ENCODE assay signal across 28 mouse cellular contexts in genomic region chr12:84612518-84612917, GRCm38 (mm10). TPM values are rescaled to one million over a fixed set of nuclear protein-coding genes. Genes with fewer than 3 reads are reported as not detected.
DNase-seq lines count a peak whose midpoint lies in the region; ATAC-seq and TF ChIP-seq lines count a peak whose summit lies in the region.
"Had no signal": no experiment of that assay in that cellular context is flagged by ENCODE, and none has a peak within 500 bp of the region (broad histone marks: within the 10 kb centered on the region; RNA-seq: fewer than 3 reads in every experiment).

No protein-coding gene starts in this region.

- peaks cover 12% of the 10 kb centered on the region for H3K4me1 ChIP-seq in intestine, postnatal 0 days (replicated peaks; ENCODE audit: control insufficient read depth, insufficient read depth, low read length)
- H3K4me1 ChIP-seq in kidney, embryonic 14.5 days (ENCODE audit: control insufficient read depth, insufficient read depth, low read length): peaks cover 10% of the 10 kb centered on the region; the same call in 1 of the 2 replicates
- H3K4me1 ChIP-seq in forebrain, embryonic 15.5 days: peaks cover 5% of the 10 kb centered on the region
- H3K4me1 ChIP-seq: limb, embryonic 15.5 days had no signal

- peak overlapping the region; percentile 38 for H3K4me2 ChIP-seq in intestine, postnatal 0 days (replicated peaks; ENCODE audit: low read depth)
- no peak overlapping the region; the same call in 1 of the 2 replicates for H3K4me2 ChIP-seq in kidney, embryonic 14.5 days (replicated peaks; ENCODE audit: low read depth, low read length)
- no peak overlapping the region for H3K4me2 ChIP-seq in forebrain, embryonic 15.5 days (replicated peaks)
- H3K4me2 ChIP-seq: hindbrain, embryonic 15.5 days; limb, embryonic 15.5 days; lung, embryonic 14.5 days; midbrain, embryonic 13.5 days had no signal

- H3K36me3 ChIP-seq in intestine, postnatal 0 days (ENCODE audit: control insufficient read depth, insufficient read depth): peaks cover 12% of the 10 kb centered on the region; the same call in 1 of the 2 replicates
- H3K36me3 ChIP-seq in kidney, embryonic 14.5 days (ENCODE audit: control insufficient read depth, insufficient read depth, low read length): peaks cover 10% of the 10 kb centered on the region; the same call in 1 of the 2 replicates
- H3K36me3 ChIP-seq in forebrain, embryonic 15.5 days: no peaks in the 10 kb centered on the region
- H3K36me3 ChIP-seq: hindbrain, embryonic 15.5 days had no signal

- H3K9me3 ChIP-seq in intestine, postnatal 0 days (ENCODE audit: control insufficient read depth): no peaks in the 10 kb centered on the region
- no peaks in the 10 kb centered on the region for H3K9me3 ChIP-seq in kidney, embryonic 14.5 days (ENCODE audit: control insufficient read depth, low read length)
- no peaks in the 10 kb centered on the region for H3K9me3 ChIP-seq in forebrain, embryonic 15.5 days
- H3K9me3 ChIP-seq: hindbrain, embryonic 15.5 days; limb, embryonic 15.5 days; megakaryocyte, embryonic 14.5 days; midbrain, embryonic 13.5 days had no signal

- ATAC-seq in intestine, postnatal 0 days: peak; percentile 81
- peak; percentile 24; the same call in 1 of the 2 replicates for ATAC-seq in kidney, embryonic 14.5 days (ENCODE audit: low FRiP score, low TSS enrichment)
- no peak for ATAC-seq in forebrain, embryonic 15.5 days (replicated peaks)
- ATAC-seq: midbrain, embryonic 13.5 days had no signal

- H3K27ac ChIP-seq in intestine, postnatal 0 days (ENCODE audit: low read depth, low read length): peak overlapping the region; percentile 64; the same call in 1 of the 2 replicates
- no peak overlapping the region for H3K27ac ChIP-seq in kidney, embryonic 14.5 days (ENCODE audit: low read depth, low read length)
- H3K27ac ChIP-seq in forebrain, embryonic 15.5 days (replicated peaks): no peak overlapping the region
- H3K27ac ChIP-seq: hindbrain, embryonic 15.5 days; left cerebral cortex, adult 2 months; limb, embryonic 15.5 days; liver, embryonic 14.5 days; midbrain, embryonic 13.5 days had no signal

- WGBS in intestine, postnatal 0 days: 34% methylated on average over 8 of the region's 8 CpGs
- WGBS in kidney, embryonic 14.5 days: 37% methylated on average over 8 of the region's 8 CpGs
- 74% methylated on average over 8 of the region's 8 CpGs for WGBS in forebrain, embryonic 15.5 days

- TF ChIP-seq CTCF in intestine, postnatal 0 days (IDR thresholded peaks at IDR 0.05; ENCODE audit: low read depth): no peak

- H3K9ac ChIP-seq in intestine, postnatal 0 days (ENCODE audit: low read depth, low read length): 0 out of 2 replicates have a peak overlapping the region, but pooled peaks have one; percentile 11
- no peak overlapping the region for H3K9ac ChIP-seq in kidney, embryonic 14.5 days (ENCODE audit: low read depth, low read length)
- H3K9ac ChIP-seq in forebrain, embryonic 15.5 days (replicated peaks): no peak overlapping the region
- H3K9ac ChIP-seq: hindbrain, embryonic 15.5 days; limb, embryonic 15.5 days; liver, embryonic 14.5 days; lung, embryonic 14.5 days; midbrain, embryonic 13.5 days had no signal

- peak; percentile 71 to 90 for DNase-seq in kidney, postnatal 25 days
- no peak for DNase-seq in right cerebral cortex, postnatal 36 days (ENCODE audit: low spot score in 2 of 2)
- DNase-seq in left cerebral cortex, adult 9 months (ENCODE audit: low spot score in 2 of 2): no peak
- DNase-seq in retina, embryonic 14.5 days (ENCODE audit: low spot score): no peak
- DNase-seq: adrenal gland, postnatal 25 days; cerebellum, adult 8-10 months; gastrocnemius, postnatal 36 days; layer of hippocampus, adult 9-11 months; left cerebral cortex, postnatal 4 days; lung, embryonic 14.5 days; lung, postnatal 36 days; right cerebral cortex, postnatal 14 days; spleen, adult 18-20 months had no signal

- no peak overlapping the region for H3K4me3 ChIP-seq in intestine, postnatal 0 days (ENCODE audit: low read depth, low read length)
- no peak overlapping the region for H3K4me3 ChIP-seq in kidney, embryonic 14.5 days (ENCODE audit: low read length)
- no peak overlapping the region for H3K4me3 ChIP-seq in forebrain, embryonic 15.5 days
- H3K4me3 ChIP-seq: hindbrain, embryonic 15.5 days; left cerebral cortex, adult 2 months; limb, embryonic 15.5 days; megakaryocyte, embryonic 14.5 days; midbrain, embryonic 13.5 days had no signal

- no peaks in the 10 kb centered on the region for H3K27me3 ChIP-seq in intestine, postnatal 0 days (replicated peaks; ENCODE audit: control insufficient read depth, insufficient read depth, low read length)
- no peaks in the 10 kb centered on the region for H3K27me3 ChIP-seq in kidney, embryonic 14.5 days (ENCODE audit: control insufficient read depth, insufficient read depth, low read length)
- H3K27me3 ChIP-seq in forebrain, embryonic 15.5 days: no peaks in the 10 kb centered on the region
- H3K27me3 ChIP-seq: hindbrain, embryonic 15.5 days; limb, embryonic 15.5 days; megakaryocyte, embryonic 14.5 days; midbrain, embryonic 13.5 days had no signal

RNA-seq across cellular contexts. Expression of gene Abcd4, which starts 4.7 kb away (rescaled TPM):
- polyA plus RNA-seq in intestine, postnatal 0 days (2015; fragmentation: Nextera tagmentation; extraction: Ambion mirVana): 16.8 and 20.4 TPM in 2 replicates
- polyA plus RNA-seq in kidney, embryonic 14.5 days (2014; fragmentation: Nextera tagmentation; extraction: Ambion mirVana): 10.0 and 14.8 TPM in 2 replicates
- 12.1 and 12.8 TPM in 2 replicates for polyA plus RNA-seq in forebrain, embryonic 15.5 days (2015; fragmentation: Nextera tagmentation; extraction: Ambion mirVana)

RNA-seq across cellular contexts. Expression of gene Vrtn, which starts 28.3 kb away (rescaled TPM):
- polyA plus RNA-seq in intestine, postnatal 0 days (2015; fragmentation: Nextera tagmentation; extraction: Ambion mirVana): not detected in 2 replicates
- polyA plus RNA-seq in kidney, embryonic 14.5 days (2014; fragmentation: Nextera tagmentation; extraction: Ambion mirVana): not detected in 2 replicates
- polyA plus RNA-seq in forebrain, embryonic 15.5 days (2015; fragmentation: Nextera tagmentation; extraction: Ambion mirVana): not detected in 2 replicates
- polyA plus RNA-seq: brain, embryonic 14.5 days; forebrain, embryonic 11.5 days; heart, embryonic 14.5 days; intestine, embryonic 14.5 days; limb, embryonic 15.5 days; liver, embryonic 14.5 days; lung, embryonic 14.5 days; midbrain, embryonic 13.5 days; neural tube, embryonic 11.5 days; urinary bladder, adult 2 months had no signal

RNA-seq across cellular contexts. Expression of gene Vsx2, which starts 43.0 kb away (rescaled TPM):
- not detected in 2 replicates for polyA plus RNA-seq in intestine, postnatal 0 days (2015; fragmentation: Nextera tagmentation; extraction: Ambion mirVana)
- polyA plus RNA-seq in kidney, embryonic 14.5 days (2014; fragmentation: Nextera tagmentation; extraction: Ambion mirVana): 0.06 TPM in 1 of 2 replicates, not detected in the other
- polyA plus RNA-seq in forebrain, embryonic 15.5 days (2015; fragmentation: Nextera tagmentation; extraction: Ambion mirVana): 0.05 TPM in 2 replicates
- polyA plus RNA-seq: forebrain, embryonic 11.5 days; heart, embryonic 14.5 days; intestine, embryonic 14.5 days; liver, embryonic 14.5 days had no signal

Comparison
In these comparisons a context has a peak if more than half of its experiments do, and no peak if none do; other contexts are left out.
1. DNase-seq: peak in kidney, postnatal 25 days (2 of 2); none in right cerebral cortex, postnatal 36 days (0 of 2), left cerebral cortex, adult 9 months (0 of 2) and retina, embryonic 14.5 days (single experiment).